ENCODE assay signal across 23 mouse cellular contexts in genomic region chr17:26352712-26353111, GRCm38 (mm10).
DNase-seq lines count a peak whose midpoint lies in the region; ATAC-seq and TF ChIP-seq lines count a peak whose summit lies in the region.
"Had no signal": no experiment of that assay in that cellular context is flagged by ENCODE, and none has a peak within 500 bp of the region (broad histone marks: within the 10 kb centered on the region; RNA-seq: fewer than 3 reads in every experiment).

No protein-coding gene starts in this region.

- no peak overlapping the region for H3K4me3 ChIP-seq in forebrain, embryonic 11.5 days (ENCODE audit: low read depth, low read length)
- H3K4me3 ChIP-seq in forebrain, embryonic 16.5 days (replicated peaks; ENCODE audit: low read length) = no peak overlapping the region
- no peak overlapping the region for H3K4me3 ChIP-seq in heart, adult 2 months
- H3K4me3 ChIP-seq: embryonic facial prominence, embryonic 12.5 days; forebrain, embryonic 12.5 days; heart, embryonic 15.5 days; hindbrain, embryonic 13.5 days had no signal

- no peak for TF ChIP-seq POLR2A in heart, adult 2 months (IDR thresholded peaks at IDR 0.05; ENCODE audit: insufficient read depth, low read depth, low read length)

- H3K27ac ChIP-seq in forebrain, embryonic 11.5 days (ENCODE audit: low read depth, low read length) = no peak overlapping the region
- H3K27ac ChIP-seq in forebrain, embryonic 16.5 days (ENCODE audit: low read length) = no peak overlapping the region
- no peak overlapping the region for H3K27ac ChIP-seq in heart, adult 2 months
- H3K27ac ChIP-seq: embryonic facial prominence, embryonic 12.5 days; forebrain, embryonic 12.5 days; heart, embryonic 15.5 days; hindbrain, embryonic 13.5 days; hindbrain, postnatal 0 days had no signal

- no peak for TF ChIP-seq CTCF in heart, adult 2 months (IDR thresholded peaks at IDR 0.05)

- no peak overlapping the region for H3K9ac ChIP-seq in forebrain, embryonic 11.5 days (ENCODE audit: low read length)
- H3K9ac ChIP-seq in forebrain, embryonic 16.5 days (replicated peaks; ENCODE audit: low read depth, low read length) = no peak overlapping the region
- H3K9ac ChIP-seq in heart, adult 2 months (ENCODE audit: low read depth, low read length) = no peak overlapping the region
- H3K9ac ChIP-seq: embryonic facial prominence, embryonic 12.5 days; forebrain, embryonic 12.5 days; forebrain, postnatal 0 days; heart, embryonic 15.5 days; hindbrain, embryonic 13.5 days had no signal

- DNase-seq in forebrain, embryonic 11.5 days (ENCODE audit: low spot score) = peak; percentile 15
- DNase-seq in heart, postnatal 4 days = peak; percentile 4
- DNase-seq in heart, adult 2 months = no peak
- peak; percentile 18 for DNase-seq in lung, postnatal 36 days
- no peak for DNase-seq in lung, postnatal 10 days
- DNase-seq in cerebellum, postnatal 10 days = no peak
- DNase-seq: adrenal gland, adult 8-10 months; adrenal gland, postnatal 36 days; B cell, adult 2 months; cerebellum, adult 2 months; cerebellum, postnatal 14 days; forebrain, postnatal 0 days; gastrocnemius, postnatal 25 days; heart, postnatal 36 days had no signal

- H3K4me2 ChIP-seq in forebrain, embryonic 11.5 days (ENCODE audit: low read depth, low read length, severe bottlenecking) = no peak overlapping the region
- no peak overlapping the region for H3K4me2 ChIP-seq in forebrain, embryonic 16.5 days (ENCODE audit: low read length)
- H3K4me2 ChIP-seq: embryonic facial prominence, embryonic 12.5 days; forebrain, embryonic 12.5 days; heart, embryonic 15.5 days; hindbrain, embryonic 13.5 days had no signal

- H3K79me2 ChIP-seq in heart, adult 2 months (replicated peaks; ENCODE audit: control insufficient read depth, insufficient read depth, low read length) = no peaks in the 10 kb centered on the region

- no peaks in the 10 kb centered on the region for H3K36me3 ChIP-seq in forebrain, embryonic 11.5 days (ENCODE audit: control insufficient read depth, insufficient read depth, low read length)
- H3K36me3 ChIP-seq in forebrain, embryonic 16.5 days (ENCODE audit: control insufficient read depth, insufficient read depth) = no peaks in the 10 kb centered on the region
- no peaks in the 10 kb centered on the region for H3K36me3 ChIP-seq in heart, adult 2 months (ENCODE audit: control insufficient read depth, insufficient read depth, low read length)
- H3K36me3 ChIP-seq: embryonic facial prominence, embryonic 12.5 days; forebrain, embryonic 12.5 days; G1E; heart, embryonic 15.5 days; hindbrain, embryonic 13.5 days had no signal

- H3K27me3 ChIP-seq in forebrain, embryonic 11.5 days (ENCODE audit: control insufficient read depth, insufficient read depth, low read length) = no peaks in the 10 kb centered on the region
- no peaks in the 10 kb centered on the region for H3K27me3 ChIP-seq in forebrain, embryonic 16.5 days (replicated peaks; ENCODE audit: control insufficient read depth, insufficient read depth, low read length)
- H3K27me3 ChIP-seq in heart, adult 2 months (ENCODE audit: control insufficient read depth, insufficient read depth, low read length) = no peaks in the 10 kb centered on the region
- H3K27me3 ChIP-seq: forebrain, embryonic 12.5 days; heart, embryonic 15.5 days; hindbrain, embryonic 13.5 days had no signal

- no peaks in the 10 kb centered on the region for H3K9me3 ChIP-seq in forebrain, embryonic 11.5 days (ENCODE audit: control insufficient read depth, low read length)
- no peaks in the 10 kb centered on the region for H3K9me3 ChIP-seq in forebrain, embryonic 16.5 days (ENCODE audit: control insufficient read depth, low read length)
- H3K9me3 ChIP-seq: embryonic facial prominence, embryonic 12.5 days; forebrain, embryonic 12.5 days; G1E; heart, embryonic 15.5 days; hindbrain, embryonic 13.5 days had no signal

- 75% methylated on average over 4 of the region's 4 CpGs for WGBS in forebrain, embryonic 11.5 days
- 69% methylated on average over 4 of the region's 4 CpGs for WGBS in forebrain, embryonic 16.5 days
- 48% methylated on average over 4 of the region's 4 CpGs for WGBS in heart, adult 2 months

- no peak for TF ChIP-seq EP300 in heart, adult 2 months (IDR thresholded peaks at IDR 0.05; ENCODE audit: insufficient read depth, low read depth, low read length)

- intact Hi-C loops in heart, adult 2 months (cut with DNase I) = loop anchor here (5.0 kb wide), 1 partner anchor 35 kb away; no protein-coding TSS in a partner anchor

- H3K4me1 ChIP-seq in forebrain, embryonic 11.5 days (replicated peaks; ENCODE audit: control insufficient read depth, insufficient read depth, low read length) = no peaks in the 10 kb centered on the region
- H3K4me1 ChIP-seq in forebrain, embryonic 16.5 days (replicated peaks; ENCODE audit: control insufficient read depth, insufficient read depth, low read length) = no peaks in the 10 kb centered on the region
- H3K4me1 ChIP-seq in heart, adult 2 months (ENCODE audit: control insufficient read depth, insufficient read depth, low read length) = no peaks in the 10 kb centered on the region
- H3K4me1 ChIP-seq: embryonic facial prominence, embryonic 12.5 days; forebrain, embryonic 12.5 days had no signal

- ATAC-seq in forebrain, embryonic 11.5 days (replicated peaks; ENCODE audit: low FRiP score) = no peak
- no peak for ATAC-seq in forebrain, embryonic 16.5 days
- peak; percentile 47 to 65; a peak in 3 of 4 replicates for ATAC-seq in hematopoietic stem cell, adult 5-6 weeks (replicated peaks in 1 of 2; ENCODE audit: insufficient read depth in 1 of 2, low FRiP score in 2 of 2, low TSS enrichment in 1 of 2, low read depth in 1 of 2, poor library complexity in 2 of 2, severe bottlenecking in 2 of 2)
- ATAC-seq: CD4-positive, CD25-positive, alpha-beta regulatory T cell, adult 4 months; forebrain, postnatal 0 days; hindbrain, postnatal 0 days had no signal

Comparison
In these comparisons a context has a peak if more than half of its experiments do, and no peak if none do; other contexts are left out.
1. DNase-seq: peak in forebrain, embryonic 11.5 days (single experiment), heart, postnatal 4 days (single experiment) and lung, postnatal 36 days (single experiment); none in heart, adult 2 months (0 of 2), lung, postnatal 10 days (single experiment) and cerebellum, postnatal 10 days (0 of 2).
2. ATAC-seq: peak in hematopoietic stem cell, adult 5-6 weeks (2 of 2); none in forebrain, embryonic 11.5 days (single experiment) and forebrain, embryonic 16.5 days (single experiment).